Mouse (Mus musculus) 416B (cell line): Measurements from ENCODE around the gene Dab2.
A peak's percentile ranks its signal among the peaks of the same experiment; 100 is the strongest.

Source experiments
- DNase-seq: peaks from one replicate; pipeline ENCODE4 v3.0.0; 2011; ENCODE audit warnings: low read depth

Dab2 gene

DNA sequence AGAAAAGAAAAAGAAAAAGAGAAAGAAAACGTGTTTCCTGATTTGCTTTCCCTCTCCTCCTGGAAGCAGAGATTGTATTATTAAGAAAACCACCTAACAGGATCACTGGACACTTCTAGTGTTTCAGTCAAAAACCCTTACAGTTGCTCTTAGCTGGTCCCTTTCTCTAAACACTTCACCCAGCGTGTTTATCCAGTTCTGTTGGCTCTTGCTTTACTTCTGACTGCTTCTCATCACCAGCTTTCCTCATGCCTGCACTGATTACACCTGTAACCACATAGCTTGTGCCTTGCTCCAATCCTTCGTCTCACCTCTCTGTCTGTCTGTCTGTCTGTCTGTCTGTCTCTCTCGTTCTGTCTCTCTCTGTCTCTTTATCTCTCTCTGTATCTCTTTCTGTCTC is 25.9 kb downstream of the Dab2 start:
- DNase-seq, result no peak

- peak; percentile 25 for DNase-seq
Measured at GRCm38 (mm10) chr15:6326011-6326410, 26.4 kb downstream of the Dab2 start.

- DNase-seq, result no peak
Measured at GRCm38 (mm10) chr15:6331380-6331779, 31.8 kb downstream of the Dab2 start.

GRCm38 (mm10) chr15:6334664-6335206 is 35.1 kb downstream of the Dab2 start:
- DNase-seq, result peak; percentile 78

- no peak for DNase-seq
Measured at GRCm38 (mm10) chr15:6339767-6340166, 40.2 kb downstream of the Dab2 start.

DNA sequence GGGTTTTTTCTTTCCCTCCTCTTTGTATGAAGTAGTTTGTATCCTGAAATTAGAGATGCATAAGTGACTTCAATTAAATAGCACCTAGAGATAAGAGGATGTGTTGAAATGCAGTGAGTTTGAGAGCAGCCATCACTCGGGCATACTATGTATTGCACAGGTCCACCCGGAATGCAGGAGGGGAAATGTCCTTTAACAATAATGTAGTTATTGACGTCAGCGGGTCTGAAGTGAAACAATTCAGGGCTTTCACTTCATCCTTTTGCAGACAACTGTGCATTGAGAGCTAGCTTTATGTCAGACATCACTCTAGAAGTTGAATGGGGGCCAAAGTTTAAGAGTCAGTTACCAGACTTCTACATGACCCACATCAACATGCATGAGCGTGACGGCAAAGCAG is 40.8 kb downstream of the Dab2 start:
- no peak for DNase-seq

DNA sequence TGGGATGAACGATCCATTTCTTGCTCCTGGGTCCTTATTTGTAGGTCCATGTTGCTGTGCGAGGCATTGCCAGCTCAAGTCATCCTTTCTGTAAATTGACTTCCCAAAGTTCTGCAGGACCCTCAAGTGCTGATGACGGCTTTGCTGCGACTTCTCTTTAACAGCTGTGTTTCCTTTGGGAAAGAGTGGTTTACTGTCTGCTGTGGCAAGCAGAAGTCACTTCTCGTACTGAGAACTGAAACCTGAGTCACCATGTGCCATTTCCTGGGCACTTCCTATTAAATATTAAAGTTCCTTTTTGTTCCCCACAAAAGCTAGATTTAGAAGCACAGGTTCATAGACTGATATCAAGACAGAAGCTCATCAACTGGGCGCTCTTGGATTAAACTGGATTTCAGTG is 41.8 kb downstream of the Dab2 start:
- DNase-seq, result peak; percentile 49

DNA sequence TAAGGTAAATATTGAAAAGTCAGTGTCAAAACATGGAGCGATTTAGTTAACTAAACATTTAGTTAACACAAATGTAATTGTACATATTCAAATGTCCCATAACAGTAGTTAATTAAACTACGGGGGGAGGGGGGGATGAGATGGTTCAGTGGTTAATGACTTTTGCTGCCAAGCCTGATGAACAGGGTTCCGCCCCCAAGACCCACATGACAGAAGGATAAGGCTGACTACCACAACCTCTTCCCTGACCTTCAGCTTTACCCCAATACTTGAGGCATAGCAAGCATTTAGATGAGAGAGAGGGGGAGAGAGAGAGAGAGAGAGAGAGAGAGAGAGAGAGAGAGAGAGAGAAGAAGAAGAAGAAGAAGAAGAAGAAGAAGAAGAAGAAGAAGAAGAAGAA is 54.3 kb downstream of the Dab2 start:
- no peak for DNase-seq

GRCm38 (mm10) chr15:6359859-6360258 is 60.3 kb downstream of the Dab2 start:
- no peak for DNase-seq

- DNase-seq, result no peak
Measured at GRCm38 (mm10) chr15:6369974-6370373, 70.4 kb downstream of the Dab2 start.

GRCm38 (mm10) chr15:6371486-6371885 is 71.9 kb downstream of the Dab2 start:
- DNase-seq, result no peak

DNA sequence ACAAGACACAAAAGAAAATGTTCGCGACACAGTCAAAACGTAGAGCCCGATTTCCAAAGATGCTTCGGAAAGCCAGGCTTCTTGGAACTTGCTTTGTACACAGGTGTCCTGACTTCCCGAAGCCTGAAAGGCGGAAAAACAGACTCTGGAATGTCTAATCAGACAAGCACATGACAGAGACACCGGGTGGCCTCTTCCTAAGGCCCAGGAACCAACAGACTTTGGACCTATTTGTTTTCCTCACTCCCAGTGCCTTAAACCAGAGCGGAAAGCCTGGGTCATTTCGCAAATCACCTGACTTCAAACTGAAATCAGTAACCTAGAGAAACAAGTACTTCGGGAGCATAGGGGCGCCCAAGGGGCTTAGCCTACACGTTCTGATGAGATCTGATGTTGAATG is 75.4 kb downstream of the Dab2 start:
- no peak for DNase-seq

DNA sequence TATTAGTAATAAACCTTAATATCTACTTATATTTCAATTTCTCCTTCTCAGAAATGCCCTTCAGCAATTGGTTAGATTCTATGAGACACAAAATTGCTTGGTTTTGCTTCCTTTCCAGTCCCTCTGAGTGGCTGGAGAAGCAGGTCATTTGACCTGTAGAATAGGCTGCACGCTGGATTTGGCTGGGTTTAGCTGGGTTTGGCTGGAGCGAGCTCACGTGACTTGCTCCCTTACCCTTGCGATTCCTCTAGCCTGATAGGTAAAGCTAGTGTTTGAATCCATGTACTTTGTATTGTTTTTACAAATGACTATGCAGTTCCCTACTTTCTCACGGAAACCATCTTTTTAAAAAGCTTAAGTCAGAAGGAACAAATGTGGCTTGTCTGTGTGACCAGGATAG is 76.4 kb downstream of the Dab2 start:
- no peak for DNase-seq

GRCm38 (mm10) chr15:6376785-6377184 is 77.2 kb downstream of the Dab2 start:
- DNase-seq, result no peak

GRCm38 (mm10) chr15:6384027-6384426 is 84.4 kb downstream of the Dab2 start:
- no peak for DNase-seq

DNA sequence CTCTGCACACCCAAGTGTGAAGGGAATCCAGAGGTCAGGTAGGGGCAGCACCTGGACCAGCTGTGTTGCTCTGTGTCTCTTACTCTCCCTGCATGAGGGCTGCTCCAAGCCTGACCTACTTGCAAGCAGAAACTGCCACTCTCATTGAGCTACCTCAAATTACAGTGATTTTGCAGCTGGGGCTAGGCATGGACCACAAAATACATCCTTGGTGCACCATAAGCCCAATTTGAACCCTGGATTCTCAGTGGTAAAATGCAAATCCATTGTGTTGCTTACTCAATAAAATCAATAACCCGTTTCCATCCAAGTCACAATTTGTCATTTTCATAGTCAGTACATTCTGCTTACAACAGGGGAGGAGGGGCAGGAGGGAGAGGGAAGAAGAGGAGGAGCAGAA is 85.7 kb downstream of the Dab2 start:
- DNase-seq, result no peak

DNA sequence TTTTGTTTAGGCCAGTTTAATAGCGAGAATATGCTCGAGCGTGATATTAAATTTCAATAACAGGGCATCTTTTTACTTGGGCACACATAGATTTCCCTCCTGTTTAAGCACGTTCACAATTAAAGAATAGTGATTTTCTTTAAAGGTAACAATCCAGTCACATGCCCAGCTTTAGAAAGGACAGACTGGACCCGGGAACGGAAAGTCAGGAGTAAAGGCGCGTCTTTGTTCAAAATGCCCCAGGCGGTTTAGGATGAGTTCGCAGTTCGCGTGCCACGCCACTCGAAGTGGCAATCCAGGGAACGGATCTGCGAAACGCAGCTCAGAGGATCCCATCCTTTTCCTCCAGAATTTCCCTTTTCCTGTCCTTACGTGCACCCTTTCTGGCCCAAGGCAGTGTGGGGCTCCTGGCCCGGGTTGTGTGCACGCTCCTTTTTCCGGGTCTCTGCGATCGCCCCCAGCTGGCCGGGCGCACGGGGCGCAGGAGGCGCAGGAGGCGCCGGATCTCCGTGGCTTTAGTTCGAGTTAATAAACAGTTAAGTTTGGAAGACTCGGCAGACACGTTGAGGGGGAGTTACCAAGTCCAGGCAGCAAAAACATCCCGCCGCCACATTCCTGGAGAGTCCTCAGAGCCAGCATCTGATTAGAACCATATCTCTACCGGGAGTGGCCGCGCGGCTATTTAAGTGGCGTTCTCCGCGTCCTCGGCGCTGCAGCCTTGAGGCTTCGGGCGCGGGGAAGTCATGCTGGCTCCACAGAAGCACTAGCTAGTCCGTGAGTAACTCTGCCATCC is 86.8 kb downstream of the Dab2 start:
- no peak for DNase-seq

GRCm38 (mm10) chr15:6386961-6387728 is 87.6 kb downstream of the Dab2 start:
- DNase-seq, result no peak

- no peak for DNase-seq
Measured at GRCm38 (mm10) chr15:6387729-6388070, 88.1 kb downstream of the Dab2 start.

- DNase-seq, result no peak
Measured at GRCm38 (mm10) chr15:6388146-6388545, 88.6 kb downstream of the Dab2 start.

DNA sequence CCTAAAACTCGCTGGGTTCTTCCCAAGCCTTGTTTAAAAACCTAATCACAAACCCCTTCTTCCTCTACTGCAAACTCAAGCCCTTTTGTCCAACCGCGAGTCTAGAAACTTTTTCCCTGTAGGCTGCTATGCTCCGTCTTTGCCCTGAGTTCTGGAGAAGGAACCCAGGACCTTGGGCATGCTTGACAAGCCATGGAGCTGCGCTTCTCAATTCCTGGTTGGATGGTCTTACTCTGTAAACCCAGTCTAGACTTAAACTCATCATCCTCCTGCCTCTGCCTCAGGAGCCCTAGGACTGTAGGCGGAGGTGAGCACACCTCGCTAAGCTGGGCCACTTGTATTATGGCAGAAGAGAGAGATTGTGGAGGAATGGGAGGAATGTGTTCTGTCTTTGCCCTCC is 89.0 kb downstream of the Dab2 start:
- DNase-seq, result no peak

DNA sequence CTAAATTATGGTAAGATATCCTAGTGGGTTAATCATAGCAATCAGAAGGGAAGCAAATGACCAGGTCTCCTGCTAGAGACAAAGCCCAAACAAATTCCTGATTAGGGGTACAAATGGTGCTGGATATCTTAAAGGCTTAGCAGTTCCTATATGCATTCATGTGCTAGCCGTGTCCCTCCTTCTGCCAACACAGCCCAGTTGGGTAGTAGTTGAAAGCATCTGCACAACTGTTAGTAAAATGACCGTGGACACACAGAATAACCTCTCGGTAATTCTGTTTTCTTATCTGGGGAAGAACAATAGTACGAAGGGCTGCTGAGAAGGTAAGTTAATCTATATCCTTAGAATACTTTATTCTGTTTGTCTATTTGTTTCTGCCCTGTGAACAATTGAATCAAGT is 90.5 kb downstream of the Dab2 start:
- no peak for DNase-seq

DNA sequence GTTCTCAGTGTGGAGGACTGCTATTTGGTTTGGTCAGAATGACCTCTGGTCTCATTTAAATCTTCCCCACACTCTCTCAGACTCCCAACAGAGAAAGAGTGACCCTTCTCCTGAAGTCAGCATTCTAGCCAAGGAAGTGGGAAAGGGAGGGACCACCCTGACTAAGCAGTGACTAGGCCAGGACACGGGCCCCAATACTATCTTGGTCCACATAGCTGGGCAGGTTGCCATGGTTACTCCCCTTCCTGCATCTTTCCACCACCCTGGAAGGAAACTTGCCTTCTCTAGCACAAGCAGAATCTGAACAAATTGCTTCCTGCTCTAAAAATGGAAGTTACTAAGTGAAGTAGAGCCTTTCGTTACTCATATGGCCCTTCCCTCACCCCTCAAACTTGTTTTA is 91.1 kb downstream of the Dab2 start:
- DNase-seq, result no peak
